Mouse (Mus musculus) heart, embryonic 12.5 days (tissue): ENCODE measurements around the gene Klk1b27. TPM values are rescaled to one million over a fixed set of nuclear protein-coding genes. Genes with fewer than 3 reads are reported as not detected.
"Not testable (repeated sequence)": the region's sequence is repeated elsewhere in the genome, so short reads cannot be mapped to it uniquely, and the experiment has no call there.

Experiments used
- ATAC-seq: fragments of 200-750 bp; cut with Nextera tagmentation; 2 replicates; pipeline ENCODE4 v1.8.0; 2017; ENCODE audit warnings: moderate TSS enrichment, moderate library complexity; ENCODE audit not compliant: insufficient number of reproducible peaks, low FRiP score
- H3K27ac ChIP-seq: fragments of 300-500 bp; sonication (generic); 2 replicates; pipeline ENCODE4 v1.5.1; 2016; ENCODE audit warnings: mild to moderate bottlenecking, moderate library complexity; ENCODE audit not compliant: poor library complexity, severe bottlenecking
- H3K27me3 ChIP-seq: fragments of 300-500 bp; sonication (generic); replicated peaks from 2 replicates; pipeline ENCODE4 v1.6.1; 2016; ENCODE audit warnings: mild to moderate bottlenecking, moderate library complexity
- H3K36me3 ChIP-seq: fragments of 300-500 bp; sonication (generic); 2 replicates; pipeline ENCODE4 v1.6.1; 2016; ENCODE audit warnings: mild to moderate bottlenecking, moderate library complexity
- H3K4me1 ChIP-seq: fragments of 300-500 bp; sonication (generic); replicated peaks from 2 replicates; pipeline ENCODE4 v1.6.1; 2016; ENCODE audit warnings: mild to moderate bottlenecking
- H3K4me2 ChIP-seq: fragments of 300-500 bp; sonication (generic); 2 replicates; pipeline ENCODE4 v1.6.1; 2016; ENCODE audit warnings: mild to moderate bottlenecking, moderate library complexity
- H3K4me3 ChIP-seq: fragments of 300-500 bp; sonication (generic); 2 replicates; pipeline ENCODE4 v1.5.1; 2016; ENCODE audit warnings: mild to moderate bottlenecking
- H3K9ac ChIP-seq: fragments of 300-500 bp; sonication (generic); 2 replicates; pipeline ENCODE4 v1.6.1; 2016; ENCODE audit warnings: mild to moderate bottlenecking, moderate library complexity
- H3K9me3 ChIP-seq: fragments of 300-500 bp; sonication (generic); replicated peaks from 2 replicates; pipeline ENCODE4 v1.6.1; 2016; ENCODE audit warnings: mild to moderate bottlenecking, moderate library complexity
- WGBS: fragments of 180-500 bp; shearing (Covaris S2); methylation state at CpG from one replicate; pipeline ENCODE4 v1.1.7; 2016; 5-methylcytosine and 5-hydroxymethylcytosine counted together
- polyA plus RNA-seq: library from polyadenylated mRNA; unstranded; fragments of >200 nt; fragmentation: Nextera tagmentation; extraction: Ambion mirVana; gene quantifications from 2 replicates; pipeline ENCODE4 v1.2.1, GENCODE M21; 2016

Klk1b27 gene
- polyA plus RNA-seq: not detected in 2 replicates

- 58% methylated on average over 3 of the region's 3 CpGs for WGBS
- not testable (repeated sequence) for H3K36me3 ChIP-seq, H3K9me3 ChIP-seq, H3K9ac ChIP-seq, H3K27ac ChIP-seq, H3K4me1 ChIP-seq, ATAC-seq, H3K27me3 ChIP-seq, H3K4me3 ChIP-seq, H3K4me2 ChIP-seq
Measured at GRCm38 (mm10) chr7:44051990-44052389, at the start of gene Klk1b27. Klk1b27 (plus strand) TSS chr7:44052290.

DNA sequence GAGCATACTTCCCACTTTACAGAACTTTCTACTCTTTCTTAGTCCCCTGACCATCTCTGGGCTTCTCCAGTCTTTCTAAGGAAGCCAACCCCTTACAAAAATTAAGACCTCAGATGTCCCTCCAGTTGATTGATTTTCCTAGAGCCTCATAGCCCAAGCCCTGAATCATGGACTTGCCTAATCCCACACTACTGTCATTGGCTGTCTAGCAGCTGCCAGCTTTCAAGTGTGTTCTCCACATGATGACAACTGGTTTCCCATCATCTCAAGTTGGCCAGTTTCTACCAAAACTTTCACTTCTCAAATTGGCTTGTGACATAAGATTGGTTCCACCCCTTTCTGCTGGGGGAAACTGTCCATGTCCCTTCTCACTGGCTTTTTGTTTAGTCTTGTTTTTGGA, 47.2 kb upstream of the Klk1b27 start:
- Histone ChIP-seq H3K9ac (no peak overlapping the region), H3K4me2 (no peak overlapping the region), H3K4me1 (no peaks in the 10 kb centered on the region), H3K4me3 (no peak overlapping the region), H3K9me3 (no peaks in the 10 kb centered on the region), H3K27me3 (no peaks in the 10 kb centered on the region), H3K27ac (no peak overlapping the region), H3K36me3 (no peaks in the 10 kb centered on the region)
- no peak for ATAC-seq

DNA sequence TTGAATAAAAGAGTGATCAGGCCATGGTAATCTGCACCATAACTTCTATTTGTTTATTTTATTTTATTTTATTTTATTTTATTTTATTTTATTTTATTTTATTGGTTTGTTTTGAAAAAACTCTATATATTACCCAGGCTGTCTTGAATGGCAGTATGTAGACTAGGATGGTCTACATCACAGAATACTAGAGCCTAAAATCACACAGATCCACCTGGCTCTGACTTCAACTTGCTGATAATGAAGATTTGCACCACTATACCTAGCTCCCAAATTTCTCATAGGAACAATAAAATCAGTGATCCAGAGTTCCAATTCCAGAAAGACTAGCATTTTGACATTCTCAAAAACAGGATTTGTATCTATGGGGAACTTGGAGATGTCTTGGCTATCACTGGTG, 40.2 kb upstream of the Klk1b27 start, which contains the start of gene Klk1b26:
TSS of gene Klk1b26 (plus strand) at position 301 of the 400 bp plus-strand sequence.
- not testable (repeated sequence) for ATAC-seq, H3K9ac ChIP-seq, H3K4me2 ChIP-seq, H3K4me3 ChIP-seq, H3K9me3 ChIP-seq, H3K27me3 ChIP-seq, H3K36me3 ChIP-seq, H3K4me1 ChIP-seq, H3K27ac ChIP-seq

- H3K4me1 ChIP-seq, H3K9me3 ChIP-seq, ATAC-seq, H3K4me2 ChIP-seq, H3K27me3 ChIP-seq, H3K27ac ChIP-seq, H3K4me3 ChIP-seq, H3K36me3 ChIP-seq, H3K9ac ChIP-seq: not testable (repeated sequence)
- WGBS: 72% methylated on average over 6 of the region's 6 CpGs
Measured at GRCm38 (mm10) chr7:44014666-44015065, 37.4 kb upstream of the Klk1b27 start.

GRCm38 (mm10) chr7:44015071-44015470, 37.0 kb upstream of the Klk1b27 start:
- Histone ChIP-seq H3K9ac (no peak overlapping the region), H3K4me2 (no peak overlapping the region), H3K27ac (no peak overlapping the region), H3K27me3 (no peaks in the 10 kb centered on the region), H3K36me3 (no peaks in the 10 kb centered on the region), H3K4me3 (no peak overlapping the region), H3K9me3 (no peaks in the 10 kb centered on the region), H3K4me1 (no peaks in the 10 kb centered on the region)
- WGBS: 82% methylated on average over 5 of the region's 5 CpGs
- ATAC-seq: no peak

DNA sequence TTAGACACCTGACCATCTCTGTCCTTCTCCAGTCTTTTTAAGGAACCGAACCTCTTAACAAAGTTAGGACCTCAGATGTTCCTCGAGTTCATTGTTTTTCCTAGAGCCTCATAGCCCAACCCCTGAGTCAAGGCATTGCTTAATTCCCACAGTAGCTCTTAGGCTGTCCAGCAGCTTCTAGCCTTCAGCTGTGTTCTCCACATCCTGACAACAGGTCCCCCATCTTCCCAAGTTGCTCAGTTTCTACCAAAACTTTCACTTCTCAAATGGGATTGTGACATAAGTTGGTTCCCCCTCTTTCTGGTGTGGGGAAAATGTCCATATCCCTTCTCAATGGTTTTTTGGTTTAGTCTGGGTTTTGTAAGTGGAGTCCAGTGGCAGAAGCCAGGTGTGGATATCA, 20.0 kb downstream of the Klk1b27 start:
- no peaks in the 10 kb centered on the region for H3K4me1 ChIP-seq
- WGBS: 66% methylated on average over 2 of the region's 2 CpGs
- H3K27me3 ChIP-seq: no peaks in the 10 kb centered on the region
- ATAC-seq: no peak
- no peak overlapping the region for H3K4me3 ChIP-seq
- H3K36me3 ChIP-seq: no peaks in the 10 kb centered on the region
- H3K9me3 ChIP-seq: no peaks in the 10 kb centered on the region; the same call in 1 of the 2 replicates
- H3K27ac ChIP-seq: no peak overlapping the region
- H3K4me2 ChIP-seq: no peak overlapping the region
- H3K9ac ChIP-seq: no peak overlapping the region

DNA sequence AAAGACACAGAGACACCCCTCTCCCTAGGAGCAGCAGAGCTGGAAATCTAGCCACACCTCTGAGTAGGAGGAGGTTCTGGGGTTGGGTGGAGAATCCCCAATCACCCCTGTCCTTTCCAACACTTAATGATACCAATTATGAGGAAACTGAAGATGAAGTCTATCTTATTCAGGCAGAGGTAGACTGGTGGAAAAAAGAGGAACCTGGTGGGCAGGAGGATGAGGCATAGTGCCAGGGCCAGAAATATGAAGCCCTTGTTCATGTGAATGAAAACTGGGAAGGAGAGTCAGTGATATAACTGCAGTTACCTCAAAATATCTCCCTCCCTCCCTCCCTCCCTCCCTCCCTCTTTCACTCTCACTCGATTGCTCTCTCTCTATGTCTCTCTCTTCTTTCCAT, 25.6 kb downstream of the Klk1b27 start:
- H3K36me3 ChIP-seq: no peaks in the 10 kb centered on the region
- H3K4me1 ChIP-seq: no peaks in the 10 kb centered on the region
- H3K4me2 ChIP-seq: no peak overlapping the region
- peaks cover 7% of the 10 kb centered on the region; the same call in 1 of the 2 replicates for H3K9me3 ChIP-seq
- H3K4me3 ChIP-seq: no peak overlapping the region
- 53% methylated on average over 1 of the region's 1 CpGs for WGBS
- no peak overlapping the region for H3K9ac ChIP-seq
- no peak overlapping the region for H3K27ac ChIP-seq
- no peaks in the 10 kb centered on the region for H3K27me3 ChIP-seq
- ATAC-seq: no peak

GRCm38 (mm10) chr7:44096111-44096510, 44.0 kb downstream of the Klk1b27 start:
- no peak overlapping the region for H3K9ac ChIP-seq
- H3K4me2 ChIP-seq: no peak overlapping the region
- H3K4me1 ChIP-seq: no peaks in the 10 kb centered on the region
- no peaks in the 10 kb centered on the region for H3K9me3 ChIP-seq
- no peaks in the 10 kb centered on the region for H3K36me3 ChIP-seq
- H3K27me3 ChIP-seq: no peaks in the 10 kb centered on the region
- no peak overlapping the region for H3K4me3 ChIP-seq
- WGBS: 86% methylated on average over 1 of the region's 1 CpGs
- H3K27ac ChIP-seq: no peak overlapping the region
- no peak for ATAC-seq

DNA sequence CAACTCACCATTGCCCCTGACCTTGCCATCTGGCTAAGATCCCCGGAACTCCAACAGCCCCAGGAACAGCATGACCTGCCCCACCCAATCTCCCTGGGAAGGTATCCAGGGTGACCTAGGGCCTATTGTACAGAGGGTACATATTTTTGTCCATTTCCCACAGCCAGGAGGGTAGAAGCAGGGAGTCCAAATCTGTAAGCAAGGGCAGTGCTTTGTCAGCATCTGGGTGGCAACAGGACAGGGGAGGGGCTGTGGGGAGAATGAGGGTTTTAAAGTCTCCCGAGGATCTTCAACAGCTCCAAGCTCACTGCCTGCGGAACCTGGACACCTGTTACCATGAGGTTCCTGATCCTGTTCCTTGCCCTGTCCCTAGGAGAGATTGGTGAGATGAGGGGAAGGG, 49.9 kb downstream of the Klk1b27 start, which contains the start of gene Klk1b21:
TSS of gene Klk1b21 (plus strand) at position 301 of the 400 bp plus-strand sequence.
- ATAC-seq, H3K27me3 ChIP-seq, H3K9ac ChIP-seq, H3K4me2 ChIP-seq, H3K27ac ChIP-seq, H3K4me1 ChIP-seq, H3K9me3 ChIP-seq, H3K4me3 ChIP-seq, H3K36me3 ChIP-seq: not testable (repeated sequence)
- 67% methylated on average over 3 of the region's 3 CpGs for WGBS

Other genes starting within 250 kb of the Klk1b27 start
- 0.26 TPM in 1 of 2 replicates, not detected in the other for gene Klk7, start 241.0 kb upstream of the Klk1b27 start, polyA plus RNA-seq
- gene Klk6, start 227.8 kb upstream of the Klk1b27 start, polyA plus RNA-seq: not detected in 2 replicates
- gene Klk5, start 210.3 kb upstream of the Klk1b27 start, polyA plus RNA-seq: not detected in 2 replicates
- gene Klk4, start 171.1 kb upstream of the Klk1b27 start, polyA plus RNA-seq: 0.18 TPM in 1 of 2 replicates, not detected in the other
- not detected in 2 replicates for gene Klk15, start 118.5 kb upstream of the Klk1b27 start, polyA plus RNA-seq
- gene Klk1b8, start 101.6 kb upstream of the Klk1b27 start, polyA plus RNA-seq: not detected in 2 replicates
- not detected in 2 replicates for gene Klk1b1, start 85.5 kb upstream of the Klk1b27 start, polyA plus RNA-seq
- not detected in 2 replicates for gene Klk1b9, start 76.2 kb upstream of the Klk1b27 start, polyA plus RNA-seq
- not detected in 2 replicates for gene Klk1b11, start 56.4 kb upstream of the Klk1b27 start, polyA plus RNA-seq
- gene Klk1b26, start 40.1 kb upstream of the Klk1b27 start, polyA plus RNA-seq: not detected in 2 replicates
- not detected in 2 replicates for gene Klk1b21, start 50.0 kb downstream of the Klk1b27 start, polyA plus RNA-seq
- gene Klk1b22, start 60.4 kb downstream of the Klk1b27 start, polyA plus RNA-seq: not detected in 2 replicates
- gene Klk1b16, start 84.5 kb downstream of the Klk1b27 start, polyA plus RNA-seq: not detected in 2 replicates
- not detected in 2 replicates for gene Klk1b24, start 135.9 kb downstream of the Klk1b27 start, polyA plus RNA-seq
- gene Klk1b3, start 145.9 kb downstream of the Klk1b27 start, polyA plus RNA-seq: not detected in 2 replicates
- not detected in 2 replicates for gene Klk1b4, start 155.1 kb downstream of the Klk1b27 start, polyA plus RNA-seq
- gene Klk1b5, start 163.7 kb downstream of the Klk1b27 start, polyA plus RNA-seq: not detected in 2 replicates
- gene Klk1, start 173.1 kb downstream of the Klk1b27 start, polyA plus RNA-seq: not detected in 2 replicates
- not detected in 2 replicates for gene Gm36864, start 183.9 kb downstream of the Klk1b27 start, polyA plus RNA-seq
- gene 1700028J19Rik, start 194.4 kb downstream of the Klk1b27 start, polyA plus RNA-seq: 1.2 and 1.6 TPM in 2 replicates
- gene 2410002F23Rik, start 194.4 kb downstream of the Klk1b27 start, polyA plus RNA-seq: 99.8 and 109 TPM in 2 replicates
- not detected in 2 replicates for gene Acp4, start 205.1 kb downstream of the Klk1b27 start, polyA plus RNA-seq
- gene Gm15517, start 209.2 kb downstream of the Klk1b27 start, polyA plus RNA-seq: not detected in 2 replicates